Mouse (Mus musculus): ENCODE data around the gene Zfp687. TPM values are rescaled to one million over a fixed set of nuclear protein-coding genes. Genes with fewer than 3 reads are reported as not detected.

Zfp687 gene
- 9.0 and 9.9 TPM in 2 replicates for polyA plus RNA-seq (2015; fragmentation: Nextera tagmentation; extraction: Ambion mirVana)

GRCm38 (mm10) chr3:95015337-95015872 is at the start of gene Zfp687:
Gene Zfp687, minus strand, starts transcription at chr3:95015448.

GRCm38 (mm10) chr3:95042166-95042837 is 27.1 kb upstream of the Zfp687 start, which contains the start of gene Psmd4:
Gene Psmd4, minus strand, starts transcription at chr3:95042614.

DNA sequence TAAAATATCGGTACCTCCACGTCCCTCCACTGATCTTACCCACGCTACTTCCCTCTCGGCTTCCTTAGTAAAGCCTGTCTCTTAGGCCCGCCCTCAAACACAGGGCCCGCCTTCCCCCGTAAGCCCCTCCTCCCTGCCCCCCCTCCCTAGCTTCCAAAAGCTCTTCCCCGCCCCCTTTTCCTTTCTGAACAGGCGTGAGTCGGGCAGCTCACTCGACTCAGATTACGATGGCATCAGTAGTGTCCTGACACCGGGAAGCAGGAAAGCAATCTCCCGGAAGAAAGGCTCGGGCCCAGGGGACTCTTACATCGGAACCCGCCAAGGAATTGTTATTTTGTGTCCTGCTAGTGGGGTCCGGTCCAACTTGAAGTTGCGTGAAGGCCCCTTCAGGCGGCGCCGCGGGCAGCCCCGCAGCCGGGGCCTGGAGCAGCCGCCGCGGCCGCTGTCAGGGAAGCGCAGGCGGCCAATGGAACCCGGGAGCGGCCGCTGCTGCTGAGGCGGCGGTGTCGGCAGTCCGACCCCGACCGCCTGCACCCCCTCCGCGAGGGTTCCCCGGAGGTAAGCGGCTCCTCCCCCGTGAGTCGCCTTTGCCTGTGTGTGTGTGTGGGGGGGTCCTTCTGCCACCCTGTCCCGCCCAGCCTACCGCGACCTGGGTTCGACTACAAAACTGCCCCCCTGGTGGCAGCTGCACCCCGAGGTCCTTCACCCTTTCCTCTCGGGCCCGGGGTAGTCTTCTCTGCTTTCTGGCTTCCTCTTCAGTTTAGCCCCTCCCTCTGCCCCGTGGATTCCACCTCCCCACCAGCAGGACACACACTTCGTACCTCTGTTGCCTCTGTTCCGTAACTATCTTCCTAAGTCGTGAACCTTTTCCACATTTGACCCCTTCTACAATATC is 40.5 kb downstream of the Zfp687 start, which contains the start of gene Pi4kb:
Pi4kb (plus strand) TSS at position 204 of the 895 bp plus-strand sequence.

Other genes with a start within 250 kb of the Zfp687 start
- 1.9 and 2.2 TPM in 2 replicates for gene Cgn, start 229.0 kb downstream of the Zfp687 start, polyA plus RNA-seq (2015; fragmentation: Nextera tagmentation; extraction: Ambion mirVana)
- gene Pogz, start 177.9 kb downstream of the Zfp687 start, polyA plus RNA-seq (2015; fragmentation: Nextera tagmentation; extraction: Ambion mirVana), result 6.2 TPM in 2 replicates
- 256 TPM in 2 replicates for gene Psmb4, start 128.5 kb downstream of the Zfp687 start, polyA plus RNA-seq (2015; fragmentation: Nextera tagmentation; extraction: Ambion mirVana)
- gene Selenbp1, start 82.4 kb downstream of the Zfp687 start, polyA plus RNA-seq (2015; fragmentation: Nextera tagmentation; extraction: Ambion mirVana), result 88.8 and 90.4 TPM in 2 replicates
- gene Rfx5, start 61.4 kb downstream of the Zfp687 start, polyA plus RNA-seq (2015; fragmentation: Nextera tagmentation; extraction: Ambion mirVana), result 2.4 and 3.7 TPM in 2 replicates
- 9.8 and 9.9 TPM in 2 replicates for gene Pi4kb, start 40.7 kb downstream of the Zfp687 start, polyA plus RNA-seq (2015; fragmentation: Nextera tagmentation; extraction: Ambion mirVana)
- 183 and 187 TPM in 2 replicates for gene Psmd4, start 27.2 kb upstream of the Zfp687 start, polyA plus RNA-seq (2015; fragmentation: Nextera tagmentation; extraction: Ambion mirVana)
- gene Pip5k1a, start 91.5 kb upstream of the Zfp687 start, polyA plus RNA-seq (2015; fragmentation: Nextera tagmentation; extraction: Ambion mirVana), result 13.8 and 15.1 TPM in 2 replicates
- 49.8 and 56.7 TPM in 2 replicates for gene Vps72, start 95.6 kb upstream of the Zfp687 start, polyA plus RNA-seq (2015; fragmentation: Nextera tagmentation; extraction: Ambion mirVana)
- gene Tmod4, start 109.0 kb upstream of the Zfp687 start, polyA plus RNA-seq (2015; fragmentation: Nextera tagmentation; extraction: Ambion mirVana), result 1.3 and 2.1 TPM in 2 replicates
- 42.9 and 44.7 TPM in 2 replicates for gene Scnm1, start 118.6 kb upstream of the Zfp687 start, polyA plus RNA-seq (2015; fragmentation: Nextera tagmentation; extraction: Ambion mirVana)
- 7.0 and 9.5 TPM in 2 replicates for gene Lysmd1, start 118.6 kb upstream of the Zfp687 start, polyA plus RNA-seq (2015; fragmentation: Nextera tagmentation; extraction: Ambion mirVana)
- 22.2 and 26.2 TPM in 2 replicates for gene Tnfaip8l2, start 126.9 kb upstream of the Zfp687 start, polyA plus RNA-seq (2015; fragmentation: Nextera tagmentation; extraction: Ambion mirVana)
- gene Sema6c, start 145.0 kb upstream of the Zfp687 start, polyA plus RNA-seq (2015; fragmentation: Nextera tagmentation; extraction: Ambion mirVana), result 0.72 and 0.96 TPM in 2 replicates
- gene Gabpb2, start 202.5 kb upstream of the Zfp687 start, polyA plus RNA-seq (2015; fragmentation: Nextera tagmentation; extraction: Ambion mirVana), result 10.6 and 10.9 TPM in 2 replicates
- 62.9 and 76.5 TPM in 2 replicates for gene Cdc42se1, start 213.3 kb upstream of the Zfp687 start, polyA plus RNA-seq (2015; fragmentation: Nextera tagmentation; extraction: Ambion mirVana)
- gene Mllt11, start 216.7 kb upstream of the Zfp687 start, polyA plus RNA-seq (2015; fragmentation: Nextera tagmentation; extraction: Ambion mirVana), result 3.5 and 4.2 TPM in 2 replicates
- gene Gm128, start 226.2 kb upstream of the Zfp687 start, polyA plus RNA-seq (2015; fragmentation: Nextera tagmentation; extraction: Ambion mirVana), result 0.31 and 0.46 TPM in 2 replicates
- gene Bnipl, start 235.7 kb upstream of the Zfp687 start, polyA plus RNA-seq (2015; fragmentation: Nextera tagmentation; extraction: Ambion mirVana), result not detected in 2 replicates